Mouse (Mus musculus) heart, adult 2 months (tissue): ENCODE measurements around the gene Mcemp1.

Experiments used
- CTCF ChIP-seq: fragments of 200-600 bp; IDR thresholded peaks from 2 replicates; pipeline ENCODE4 v1.8.1; 2022; ENCODE audit warnings: antibody characterized with exemption, mild to moderate bottlenecking, moderate library complexity
- EP300 ChIP-seq: fragments of 200-500 bp; IDR thresholded peaks from 2 replicates; pipeline ENCODE4 v1.6.1; 2011; ENCODE audit warnings: low read depth, low read length, control low read depth; ENCODE audit not compliant: insufficient read depth
- POLR2A ChIP-seq: fragments of 200-500 bp; IDR thresholded peaks from 2 replicates; pipeline ENCODE4 v1.6.1; 2011; ENCODE audit warnings: mild to moderate bottlenecking, low read depth, low read length, control low read depth; ENCODE audit not compliant: insufficient read depth

- no peak for TF ChIP-seq CTCF
- TF ChIP-seq EP300 = no peak
- no peak for TF ChIP-seq POLR2A
These were observed 43.4 kb upstream of the Mcemp1 start for GRCm38 (mm10) chr8:3622119-3622518.
